Comparison of ENCODE assay signal across 8 mouse cellular contexts in genomic region chr4:128654505-128655381, GRCm38 (mm10). TPM values are rescaled to one million over a fixed set of nuclear protein-coding genes. Genes with fewer than 3 reads are reported as not detected.
DNase-seq lines count a peak whose midpoint lies in the region; ATAC-seq and TF ChIP-seq lines count a peak whose summit lies in the region.

Phc2 (plus strand) TSS chr4:128654702.

- peak; percentile 97 for DNase-seq in R1 (ENCODE audit: low read depth, low spot score)
- peak; percentile 96 for DNase-seq in cerebellum, postnatal 25 days
- DNase-seq in frontal cortex, postnatal 14 days (ENCODE audit: low spot score in 2 of 2): peak; percentile 96 to 97
- peak; percentile 95 to 96 for DNase-seq in layer of hippocampus, postnatal 10 days (ENCODE audit: low spot score in 2 of 2)
- DNase-seq in lung, postnatal 0 days (ENCODE audit: low spot score): peak; percentile 97
- peak; percentile 73 for DNase-seq in ovary, postnatal 10 days (ENCODE audit: low spot score)
- peak; percentile 95 for DNase-seq in thymus, postnatal 0 days (ENCODE audit: low spot score)

- H3K9ac ChIP-seq in hindbrain, embryonic 12.5 days: peak within 1 kb of the TSS; percentile 81
- H3K9ac ChIP-seq in lung, postnatal 0 days (replicated peaks; ENCODE audit: low read depth): peak within 1 kb of the TSS; percentile 53

- H3K9me3 ChIP-seq in hindbrain, embryonic 12.5 days (replicated peaks): no peaks in the 10 kb centered on the region
- H3K9me3 ChIP-seq in lung, postnatal 0 days (ENCODE audit: low read length): no peaks in the 10 kb centered on the region

- H3K4me2 ChIP-seq in hindbrain, embryonic 12.5 days (replicated peaks): peak within 1 kb of the TSS; percentile 90
- peak within 1 kb of the TSS; percentile 100 for H3K4me2 ChIP-seq in lung, postnatal 0 days (replicated peaks; ENCODE audit: low read depth, low read length)

- H3K27ac ChIP-seq in hindbrain, embryonic 12.5 days: peak within 1 kb of the TSS; percentile 89
- peak within 1 kb of the TSS; percentile 54 for H3K27ac ChIP-seq in lung, postnatal 0 days (ENCODE audit: low read length)

- H3K36me3 ChIP-seq in hindbrain, embryonic 12.5 days: no peaks in the 10 kb centered on the region
- H3K36me3 ChIP-seq in lung, postnatal 0 days (ENCODE audit: insufficient read depth, low read length): no peaks in the 10 kb centered on the region

- peaks cover 35% of the 10 kb centered on the region for H3K4me1 ChIP-seq in hindbrain, embryonic 12.5 days
- no peaks in the 10 kb centered on the region for H3K4me1 ChIP-seq in lung, postnatal 0 days (ENCODE audit: insufficient read depth, low read depth, low read length)

- H3K4me3 ChIP-seq in hindbrain, embryonic 12.5 days: peak within 1 kb of the TSS; percentile 72
- H3K4me3 ChIP-seq in lung, postnatal 0 days (ENCODE audit: low read depth, low read length): peak within 1 kb of the TSS; percentile 69

- no peak for TF ChIP-seq EP300 in lung, postnatal 0 days (IDR thresholded peaks at IDR 0.05)

- peaks cover 18% of the 10 kb centered on the region for H3K27me3 ChIP-seq in hindbrain, embryonic 12.5 days
- no peaks in the 10 kb centered on the region for H3K27me3 ChIP-seq in lung, postnatal 0 days (replicated peaks; ENCODE audit: insufficient read depth, low read length)

- peak; percentile 68 for TF ChIP-seq CTCF in lung, postnatal 0 days (IDR thresholded peaks at IDR 0.05)

- under 1% methylated on average over 75 of the region's 85 CpGs for WGBS in hindbrain, embryonic 12.5 days
- whole genome bisulfite sequencing in lung, postnatal 0 days: under 1% methylated on average over 84 of the region's 85 CpGs

- ATAC-seq in hindbrain, embryonic 12.5 days (ENCODE audit: low FRiP score): peak; percentile 98
- peak; percentile 99 for ATAC-seq in lung, postnatal 0 days

RNA-seq across cellular contexts. Expression of gene Phc2, which starts in this region (rescaled TPM):
- polyA plus RNA-seq in hindbrain, embryonic 12.5 days (2016; fragmentation: Nextera tagmentation; extraction: Ambion mirVana): 126 and 138 TPM in 2 replicates
- total RNA-seq in layer of hippocampus, postnatal 10 days (2021): 10 to 100 TPM; 81.1 to 82.9 TPM
- 53.6 and 56.3 TPM in 2 replicates for polyA plus RNA-seq in lung, postnatal 0 days (2015; fragmentation: Nextera tagmentation; extraction: Ambion mirVana)
- polyA plus RNA-seq in thymus, postnatal 0 days (2015; fragmentation: Nextera tagmentation; extraction: Ambion mirVana): 42.9 and 44.9 TPM in 2 replicates

Comparison
In these comparisons a context has a peak if more than half of its experiments do, and no peak if none do; other contexts are left out.
1. Peak in every context shown above with its lines: DNase-seq, ATAC-seq, H3K4me3 ChIP-seq and H3K27ac ChIP-seq.